Mouse (Mus musculus): ENCODE measurements around the gene Vwa7. TPM values are rescaled to one million over a fixed set of nuclear protein-coding genes. Genes with fewer than 3 reads are reported as not detected.
"Not testable (repeated sequence)": the region's sequence is repeated elsewhere in the genome, so short reads cannot be mapped to it uniquely, and the experiment has no call there.

The Vwa7 gene
- polyA plus RNA-seq, 1 experiment, result 0.26 TPM

- peak overlapping the region; percentile 96 for H3K27ac ChIP-seq (ENCODE audit: insufficient read depth, low read length)
- peak overlapping the region; percentile 81 for H3K4me3 ChIP-seq (ENCODE audit: insufficient read depth, low read length)
- peak; percentile 48 for TF ChIP-seq POLR2A (IDR thresholded peaks at IDR 0.05; ENCODE audit: low read depth, low read length)
- H3K4me1 ChIP-seq (ENCODE audit: control insufficient read depth, insufficient read depth, low read length), result not testable (repeated sequence)
These were observed 16.3 kb upstream of the Vwa7 start for GRCm38 (mm10) chr17:34999871-35000716.

GRCm38 (mm10) chr17:35000717-35001451 is 15.5 kb upstream of the Vwa7 start, which contains the start of gene Vars:
TSS of gene Vars (plus strand) at chr17:35000987.
- peaks cover 6% of the 10 kb centered on the region; the same call in 1 of the 2 replicates for H3K4me1 ChIP-seq (ENCODE audit: control insufficient read depth, insufficient read depth, low read length)
- TF ChIP-seq CTCF (IDR thresholded peaks at IDR 0.05; ENCODE audit: borderline replicate concordance, insufficient read depth, low read length) (no peak), POLR2A (IDR thresholded peaks at IDR 0.05; ENCODE audit: low read depth, low read length) (peak; percentile 85)
- peak within 1 kb of the TSS; percentile 96 for H3K27ac ChIP-seq (ENCODE audit: insufficient read depth, low read length)
- H3K4me3 ChIP-seq (ENCODE audit: insufficient read depth, low read length), result peak within 1 kb of the TSS; percentile 81

- TF ChIP-seq POLR2A (IDR thresholded peaks at IDR 0.05; ENCODE audit: low read depth, low read length) (peak; percentile 29), CTCF (IDR thresholded peaks at IDR 0.05; ENCODE audit: borderline replicate concordance, insufficient read depth, low read length) (no peak)
- peak overlapping the region; percentile 96 for H3K27ac ChIP-seq (ENCODE audit: insufficient read depth, low read length)
- peaks cover 6% of the 10 kb centered on the region; the same call in 1 of the 2 replicates for H3K4me1 ChIP-seq (ENCODE audit: control insufficient read depth, insufficient read depth, low read length)
- H3K4me3 ChIP-seq (ENCODE audit: insufficient read depth, low read length), result peak overlapping the region; percentile 81
These were observed 14.8 kb upstream of the Vwa7 start for GRCm38 (mm10) chr17:35001452-35002152.

GRCm38 (mm10) chr17:35002153-35002865 is 14.1 kb upstream of the Vwa7 start:
- peak overlapping the region; percentile 96 for H3K27ac ChIP-seq (ENCODE audit: insufficient read depth, low read length)
- H3K4me3 ChIP-seq (ENCODE audit: insufficient read depth, low read length), result peak overlapping the region; percentile 81
- H3K4me1 ChIP-seq (ENCODE audit: control insufficient read depth, insufficient read depth, low read length), result peaks cover 4% of the 10 kb centered on the region; the same call in 1 of the 2 replicates
- TF ChIP-seq CTCF (IDR thresholded peaks at IDR 0.05; ENCODE audit: borderline replicate concordance, insufficient read depth, low read length) (no peak), POLR2A (IDR thresholded peaks at IDR 0.05; ENCODE audit: low read depth, low read length) (peak; percentile 52; the same call in 1 of the 2 replicates)

DNA sequence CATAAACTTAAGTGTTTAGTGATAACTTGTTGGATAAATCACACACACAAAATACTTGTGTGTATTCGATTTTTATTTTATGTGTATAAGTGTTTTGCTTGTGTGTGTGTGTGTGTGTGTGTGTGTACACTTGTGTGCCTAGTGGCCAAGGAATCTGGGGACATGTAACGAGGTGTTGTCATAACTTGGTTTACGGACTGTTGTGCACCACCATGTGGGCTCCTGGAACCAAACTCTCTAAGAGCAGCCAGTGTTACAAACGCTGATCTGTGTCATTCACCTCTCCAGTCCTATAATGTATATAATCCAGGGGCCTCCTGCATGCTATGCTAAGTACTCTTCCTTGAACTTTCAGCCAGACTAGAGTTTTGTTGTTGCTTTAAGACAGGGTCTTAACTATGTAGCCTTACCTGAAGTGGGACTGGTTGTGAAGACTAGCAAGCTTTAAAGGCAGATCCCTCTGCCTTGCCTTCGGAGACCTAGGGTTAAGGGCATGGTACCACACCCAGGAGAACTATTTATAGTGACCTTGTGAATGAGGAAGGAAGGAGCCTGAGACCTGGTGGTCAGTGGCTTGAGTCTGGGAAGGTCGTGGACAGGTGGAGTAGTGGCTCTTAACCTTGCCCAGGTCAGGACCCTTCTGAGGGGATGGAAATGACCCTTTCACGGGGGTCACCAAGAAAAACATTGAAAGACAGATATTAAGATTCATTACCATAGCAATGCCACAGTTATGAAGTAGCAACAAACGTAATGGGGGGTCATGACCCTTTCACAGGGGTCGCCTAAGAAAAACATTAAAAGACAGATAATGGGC is 13.1 kb upstream of the Vwa7 start:
- H3K4me1 ChIP-seq (ENCODE audit: control insufficient read depth, insufficient read depth, low read length), result peaks cover 4% of the 10 kb centered on the region; the same call in 1 of the 2 replicates
- H3K27ac ChIP-seq (ENCODE audit: insufficient read depth, low read length), result no peak overlapping the region
- no peak for TF ChIP-seq CTCF (IDR thresholded peaks at IDR 0.05; ENCODE audit: borderline replicate concordance, insufficient read depth, low read length)
- no peak for TF ChIP-seq POLR2A (IDR thresholded peaks at IDR 0.05; ENCODE audit: low read depth, low read length)
- peak overlapping the region; percentile 81 for H3K4me3 ChIP-seq (ENCODE audit: insufficient read depth, low read length)

- TF ChIP-seq POLR2A (IDR thresholded peaks at IDR 0.05; ENCODE audit: low read depth, low read length), result no peak
- no peak for TF ChIP-seq CTCF (IDR thresholded peaks at IDR 0.05; ENCODE audit: borderline replicate concordance, insufficient read depth, low read length)
- no peak overlapping the region for H3K27ac ChIP-seq (ENCODE audit: insufficient read depth, low read length)
- no peak overlapping the region for H3K4me3 ChIP-seq (ENCODE audit: insufficient read depth, low read length)
- H3K4me1 ChIP-seq (ENCODE audit: control insufficient read depth, insufficient read depth, low read length), result peaks cover 2% of the 10 kb centered on the region; the same call in 1 of the 2 replicates
These were observed 12.2 kb upstream of the Vwa7 start for GRCm38 (mm10) chr17:35004075-35004717.

GRCm38 (mm10) chr17:35005158-35005557 is 11.2 kb upstream of the Vwa7 start:
- Histone ChIP-seq H3K27ac (ENCODE audit: insufficient read depth, low read length) (no peak overlapping the region), H3K4me1 (ENCODE audit: control insufficient read depth, insufficient read depth, low read length) (no peaks in the 10 kb centered on the region; the same call in 1 of the 2 replicates), H3K4me3 (ENCODE audit: insufficient read depth, low read length) (no peak overlapping the region)
- no peak for TF ChIP-seq POLR2A (IDR thresholded peaks at IDR 0.05; ENCODE audit: low read depth, low read length)
- TF ChIP-seq CTCF (IDR thresholded peaks at IDR 0.05; ENCODE audit: borderline replicate concordance, insufficient read depth, low read length), result no peak

- not testable (repeated sequence) for H3K4me3 ChIP-seq (ENCODE audit: insufficient read depth, low read length); H3K4me1 ChIP-seq (ENCODE audit: control insufficient read depth, insufficient read depth, low read length); H3K27ac ChIP-seq (ENCODE audit: insufficient read depth, low read length)
These were observed 10.5 kb upstream of the Vwa7 start for GRCm38 (mm10) chr17:35005902-35006301.
